Mouse (Mus musculus) left cerebral cortex, postnatal 25 days (tissue): ENCODE results near the gene Lbhd2. TPM values are rescaled to one million over a fixed set of nuclear protein-coding genes. Genes with fewer than 3 reads are reported as not detected.

Experiments
- DNase-seq, 2 experiments: peaks; one replicate each; pipeline ENCODE4 v3.0.0; 2022; ENCODE audit warnings: low spot score in 2 of 2, mixed read lengths in 1 of 2
- intact Hi-C: fragments of 180-260 bp; cut with DNase I; formaldehyde crosslinking; loops from one replicate; pipeline ENCODE4 v1.15.1; 2025
- total RNA-seq, 2 experiments: library from RNA; stranded (reverse); gene quantifications; 2 replicates each; pipeline ENCODE4 v1.2.3; 2021

Gene Lbhd2
- total RNA-seq, 2 experiments from 2014 or later = 1.5 to 2.5 TPM

DNA sequence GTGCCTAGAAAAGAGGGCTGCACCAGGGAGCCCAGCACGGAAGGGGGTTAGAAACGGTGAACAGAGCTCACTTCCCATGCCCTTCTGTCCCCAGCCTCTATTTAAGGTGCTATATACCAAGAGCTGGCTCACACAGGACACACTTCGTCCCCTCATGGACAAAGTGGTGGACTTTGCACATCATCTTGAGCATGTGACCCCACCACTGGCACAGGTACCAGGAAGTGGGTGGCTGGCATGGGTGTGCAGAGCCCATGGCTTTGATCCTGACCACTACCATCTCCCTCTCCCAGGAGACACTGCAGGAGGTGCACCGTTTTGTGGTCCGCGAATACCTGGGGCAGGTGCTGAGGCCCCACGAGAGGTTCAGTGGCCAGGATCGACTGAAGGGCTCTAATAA, 21.8 kb downstream of the Lbhd2 start:
- intact Hi-C loops = loop anchor here (10.0 kb wide), 1 partner anchor 216 kb away; no protein-coding TSS in a partner anchor

DNA sequence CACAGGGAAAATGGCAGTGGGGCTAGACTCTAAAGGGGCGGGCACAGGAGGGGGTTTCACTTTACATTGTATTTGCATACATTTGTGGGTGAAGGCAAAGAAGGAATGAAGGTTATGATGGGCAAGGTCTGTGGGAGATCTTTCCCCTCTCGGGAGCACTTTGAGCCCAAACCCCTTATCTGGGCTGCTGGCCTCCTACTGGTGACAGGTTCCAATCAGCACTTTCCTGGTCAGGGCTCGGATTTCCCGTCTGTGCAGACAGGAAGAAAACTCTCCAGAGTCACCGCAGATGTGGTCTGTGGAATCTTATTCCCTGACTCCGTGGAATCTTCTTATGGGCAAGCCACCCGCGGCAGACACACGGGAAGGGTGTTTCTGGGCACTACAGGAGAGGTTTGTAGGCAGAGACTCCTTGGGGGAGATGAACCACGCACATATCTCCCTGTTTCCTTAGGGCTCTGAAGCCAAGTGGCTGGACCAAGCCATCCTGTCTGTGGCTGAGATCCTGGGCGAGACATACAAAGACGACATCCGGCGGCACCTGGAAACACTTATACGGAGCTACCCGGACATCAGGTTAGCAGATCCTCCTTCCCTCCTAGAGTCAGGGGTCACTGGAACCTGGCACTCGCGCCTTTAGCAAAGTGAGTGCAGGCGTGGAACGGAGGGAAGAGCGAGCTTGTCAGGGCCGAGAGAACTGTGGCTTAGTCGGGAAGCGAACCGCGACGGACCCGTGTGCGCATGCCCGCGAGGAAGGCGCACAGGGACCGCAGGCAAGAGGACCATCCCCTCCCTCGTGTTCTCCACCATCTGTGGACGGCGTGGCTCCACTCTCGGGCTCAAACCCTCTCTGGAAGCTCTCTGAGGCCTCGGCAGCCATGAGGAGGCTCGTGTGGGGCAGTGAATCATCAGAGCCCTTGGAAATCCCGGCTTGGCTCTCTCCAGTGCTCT, 22.6 kb downstream of the Lbhd2 start:
- intact Hi-C loops = loop anchor here (10.0 kb wide), 1 partner anchor 216 kb away; no protein-coding TSS in a partner anchor
- peak in 1 of 2 experiments; percentile 38 for DNase-seq

More for the DNA sequence above, 21.8 kb downstream of the Lbhd2 start:
- no peak for DNase-seq

DNA sequence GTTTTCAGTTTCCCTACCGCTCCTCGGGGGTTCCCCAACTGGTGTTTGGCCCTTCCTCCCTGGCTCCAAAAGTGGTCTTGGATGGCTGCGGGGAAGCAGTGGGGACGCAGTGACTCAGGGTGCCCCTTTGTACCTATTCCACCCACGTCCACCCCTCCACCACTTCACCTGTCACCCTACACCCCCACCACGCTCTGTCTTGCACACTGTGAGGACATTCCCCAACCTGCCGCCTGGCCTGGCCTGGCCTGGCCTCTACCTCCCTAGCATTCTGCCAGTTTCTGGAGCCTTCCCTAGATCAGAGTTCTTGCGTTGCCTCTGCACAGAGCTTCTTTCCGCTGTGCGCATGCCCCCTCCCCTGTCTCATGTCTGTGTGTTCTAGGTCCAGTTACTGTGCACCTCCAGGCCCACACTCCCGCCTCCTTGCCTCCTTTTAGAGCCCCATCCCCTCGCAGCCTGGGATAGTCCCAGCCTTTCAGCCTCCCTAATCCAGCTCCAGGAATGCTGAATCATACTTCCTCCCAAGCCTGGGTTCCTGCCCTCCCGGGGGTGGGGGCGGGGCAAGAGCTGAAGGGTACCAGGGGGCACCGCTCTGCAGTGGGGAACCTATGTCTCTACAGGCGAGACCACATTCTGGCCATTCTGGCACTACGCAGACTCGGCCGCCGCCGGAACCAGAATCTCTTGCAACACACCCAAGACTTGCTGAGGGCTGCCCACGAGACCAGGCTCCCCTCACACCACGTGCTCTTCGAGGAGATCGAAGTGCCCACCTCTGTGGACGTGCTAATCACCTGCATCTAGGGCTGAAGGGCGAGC, 23.6 kb downstream of the Lbhd2 start:
- intact Hi-C loops = no loop called here
- no peak for DNase-seq

DNA sequence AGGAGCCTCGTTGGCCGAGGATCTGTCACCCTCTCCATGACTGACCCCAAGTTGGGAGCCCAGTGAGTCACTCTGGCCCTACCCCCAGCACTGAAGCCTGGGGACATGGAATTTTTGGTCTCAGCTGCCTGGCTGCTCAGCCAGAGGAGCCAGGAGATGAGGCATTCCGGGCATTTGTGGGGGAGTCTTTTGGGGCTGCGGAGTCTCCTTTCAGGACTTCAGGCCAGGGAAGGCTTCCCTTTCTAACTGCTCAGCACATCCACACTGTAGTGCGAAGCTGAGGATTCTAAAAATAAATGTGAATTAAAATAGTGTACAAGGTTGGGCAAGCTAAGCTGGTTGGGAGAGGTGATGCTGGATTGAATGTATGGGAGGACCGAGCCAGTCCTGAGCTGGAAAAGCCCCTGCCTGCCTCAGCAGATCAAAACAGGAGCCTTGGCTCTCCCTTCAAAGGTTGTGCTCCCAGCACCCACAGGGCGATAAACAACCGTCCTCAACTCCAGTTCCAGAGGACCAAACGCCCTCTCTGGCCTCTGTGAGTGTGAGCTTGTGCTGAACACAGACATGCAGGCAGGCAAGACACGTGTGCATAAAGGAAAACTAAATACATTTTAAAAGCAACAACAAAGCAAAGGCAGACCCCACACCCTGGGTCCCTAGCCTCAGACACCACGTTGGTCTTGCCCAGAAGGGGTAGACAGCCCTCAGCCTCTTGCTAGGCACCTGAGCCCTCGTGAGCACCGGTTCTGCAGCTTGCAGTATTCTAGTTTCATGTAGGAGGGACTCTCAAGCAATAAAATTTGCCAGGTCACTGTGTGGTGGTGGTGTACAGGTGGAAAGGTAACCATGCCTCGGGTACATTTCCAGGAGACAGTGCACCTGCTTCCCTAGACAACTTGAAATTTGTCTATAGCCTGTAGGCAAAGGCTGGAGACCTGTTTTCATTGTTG, 24.5 kb downstream of the Lbhd2 start:
- peak in 1 of 2 experiments; percentile 36 for DNase-seq
- intact Hi-C loops = no loop called here

DNA sequence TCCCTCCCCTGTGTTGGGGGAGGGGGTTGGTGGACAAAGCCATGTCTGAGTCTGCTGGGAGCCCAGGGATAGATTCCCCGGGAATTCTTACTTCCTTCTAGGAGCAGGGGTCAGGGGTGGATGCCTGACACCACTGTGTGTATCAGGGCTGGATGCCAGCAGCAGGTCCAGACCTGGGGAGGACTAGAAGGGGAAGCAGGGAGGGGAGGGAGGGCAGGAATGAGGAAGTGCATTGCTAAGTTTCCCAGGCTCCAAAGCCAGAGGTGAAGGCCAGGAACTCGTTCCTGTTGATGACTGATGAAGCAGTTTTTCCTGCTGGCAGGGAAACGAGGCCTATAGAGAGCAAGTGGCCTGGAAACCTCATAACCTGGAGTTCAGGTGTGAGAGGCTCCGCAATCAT, 25.5 kb downstream of the Lbhd2 start:
- intact Hi-C loops = no loop called here
- DNase-seq = no peak

- intact Hi-C loops = no loop called here
- no peak for DNase-seq
Observed at GRCm38 (mm10) chr12:111432751-111433331, 26.2 kb downstream of the Lbhd2 start.

DNA sequence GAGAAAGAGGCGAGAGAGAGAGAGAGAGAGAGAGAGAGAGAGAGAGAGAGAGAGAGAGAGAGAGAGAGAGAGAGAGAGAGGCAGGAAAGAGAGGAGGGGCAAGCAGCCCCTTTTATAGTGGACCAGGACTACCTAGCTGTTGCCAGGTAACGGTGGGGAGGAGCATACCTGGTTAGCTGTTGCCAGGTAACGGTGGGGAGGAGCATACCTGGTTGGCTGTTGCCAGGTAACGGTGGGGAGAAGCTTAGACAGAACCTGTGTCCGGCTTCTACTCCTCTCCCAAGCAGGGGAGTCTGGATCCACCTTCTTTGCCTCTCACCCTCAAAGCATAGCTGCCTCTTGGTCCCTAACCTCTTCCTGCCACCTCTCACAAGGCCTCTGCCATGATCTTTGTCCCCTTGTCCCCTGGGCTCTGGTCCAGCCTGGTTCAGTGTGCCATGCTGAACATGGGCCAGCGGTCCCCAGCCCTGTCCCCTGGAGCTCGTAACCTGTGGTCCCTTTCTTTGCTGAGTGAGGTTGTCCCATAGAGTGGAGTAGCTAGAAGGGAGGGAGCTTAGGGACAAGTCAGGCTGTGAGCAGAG, 27.6 kb downstream of the Lbhd2 start:
- DNase-seq = no peak
- intact Hi-C loops = no loop called here

- no peak for DNase-seq
- intact Hi-C loops = no loop called here
Observed at GRCm38 (mm10) chr12:111434745-111435327, 28.2 kb downstream of the Lbhd2 start.

- DNase-seq = peak in 1 of 2 experiments; percentile 67
- intact Hi-C loops = no loop called here
Observed at GRCm38 (mm10) chr12:111436170-111436569, 29.6 kb downstream of the Lbhd2 start.

DNA sequence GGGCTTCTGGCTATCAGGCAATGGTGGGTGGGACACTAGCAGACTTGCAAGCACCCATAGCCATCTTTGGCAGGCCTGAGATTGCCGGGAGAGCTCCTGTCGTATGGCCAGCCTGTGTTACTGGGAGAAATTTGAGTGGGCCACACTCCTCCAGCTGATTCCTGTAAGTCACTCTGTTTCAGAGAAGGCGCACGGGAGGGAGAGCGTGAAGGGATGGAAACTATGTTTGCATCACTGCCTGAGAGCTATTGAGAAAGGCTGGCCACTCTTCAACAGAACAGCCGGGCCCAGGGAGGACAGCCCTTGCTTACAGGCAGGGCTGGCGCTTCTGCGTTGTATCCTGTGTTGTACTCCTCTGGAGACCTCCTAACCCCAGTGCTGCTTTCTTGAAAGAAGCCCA, 30.0 kb downstream of the Lbhd2 start:
- intact Hi-C loops = no loop called here
- DNase-seq = peak in 1 of 2 experiments; percentile 82

DNA sequence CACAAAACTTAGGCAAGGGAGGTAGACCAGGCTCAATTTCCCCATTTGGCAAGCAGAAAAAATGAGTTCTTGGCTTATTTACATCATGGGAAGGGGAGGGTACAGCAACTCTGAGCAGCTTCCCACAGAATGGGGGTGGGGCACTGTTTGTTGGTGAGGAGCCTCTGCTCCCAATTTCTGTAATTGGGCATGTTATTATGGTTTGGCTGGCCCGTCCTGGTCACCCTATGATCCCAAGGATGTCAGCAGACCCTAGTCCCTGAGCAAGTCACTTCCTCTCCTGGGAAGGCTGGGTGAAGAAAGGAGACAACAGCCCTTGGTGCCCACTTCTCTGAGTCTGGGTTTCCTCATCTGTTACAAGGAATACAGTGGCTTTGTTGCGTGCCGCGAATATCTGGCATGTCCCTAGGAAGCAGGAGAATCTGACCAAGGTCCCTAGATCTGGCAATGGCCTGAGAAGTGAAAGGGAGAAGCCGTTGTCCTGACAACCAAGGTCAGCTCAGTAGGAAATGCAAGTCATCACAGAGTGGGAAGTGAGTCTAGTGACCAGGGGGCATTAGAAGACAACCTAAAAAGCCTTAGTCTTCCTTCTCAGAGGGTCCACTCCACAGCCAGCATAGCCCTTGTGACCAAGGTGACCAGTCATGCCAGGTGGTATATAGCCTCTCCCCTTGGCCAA, 30.8 kb downstream of the Lbhd2 start:
- intact Hi-C loops = no loop called here
- no peak for DNase-seq

- DNase-seq = no peak
- intact Hi-C loops = no loop called here
Observed at GRCm38 (mm10) chr12:111438850-111439249, 32.2 kb downstream of the Lbhd2 start.

- no peak for DNase-seq
- intact Hi-C loops = no loop called here
Observed at GRCm38 (mm10) chr12:111440701-111441373, 34.2 kb downstream of the Lbhd2 start.

DNA sequence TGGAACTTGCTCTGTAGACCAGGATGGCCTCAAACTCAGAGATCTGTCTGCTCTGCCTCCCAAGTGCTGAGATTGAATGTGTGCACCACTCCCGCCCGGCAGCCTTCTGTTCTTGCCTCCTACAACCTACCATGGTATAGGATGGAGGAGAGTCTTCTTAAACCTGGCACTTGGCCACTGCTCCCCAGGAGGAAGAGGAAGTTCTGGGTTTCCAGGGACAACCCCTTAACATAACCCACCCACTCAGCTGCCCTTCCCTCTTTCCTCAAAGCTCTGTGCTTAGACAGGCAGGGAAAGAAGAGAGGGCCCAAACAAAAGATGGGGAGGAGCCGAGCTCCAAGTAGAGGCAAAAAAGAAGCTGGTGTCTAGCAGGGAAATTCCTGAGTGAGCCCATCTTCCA, 34.9 kb downstream of the Lbhd2 start:
- peak in 1 of 2 experiments; percentile 76 for DNase-seq
- intact Hi-C loops = no loop called here

DNA sequence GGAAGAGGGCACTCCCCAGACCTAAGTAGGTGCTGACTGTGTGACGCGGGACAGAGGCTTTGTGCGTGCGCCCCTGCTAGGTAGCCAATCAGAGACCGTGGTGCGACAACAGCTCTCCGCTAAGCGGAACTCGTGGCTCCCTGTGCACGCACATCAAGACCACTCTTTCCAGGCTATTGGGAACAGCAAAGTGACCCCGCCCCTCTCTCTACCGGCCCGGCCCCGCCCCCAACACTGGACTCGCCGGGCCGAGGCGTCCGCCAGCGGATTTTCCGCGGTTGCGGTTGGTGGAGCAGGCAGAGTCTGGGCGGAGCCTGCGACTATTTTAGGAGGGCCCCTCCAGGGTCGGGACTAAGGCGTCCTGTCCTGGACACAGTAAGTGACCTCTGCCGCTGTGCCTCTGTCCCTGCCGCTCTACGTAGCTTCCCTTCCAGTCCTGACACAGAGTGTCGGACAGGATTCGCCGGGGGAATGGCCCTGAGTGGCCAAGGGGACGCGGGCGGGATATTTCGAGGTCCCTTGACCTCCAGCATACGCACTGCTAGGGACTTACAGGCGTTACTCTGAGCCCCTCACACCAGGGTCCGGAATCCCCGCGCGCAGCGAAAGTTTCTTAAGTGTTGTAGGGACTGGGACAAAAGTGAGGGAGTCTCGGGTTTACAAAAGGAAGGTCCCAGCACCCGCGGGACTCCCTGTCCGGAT, 35.9 kb downstream of the Lbhd2 start, which contains the start of gene Tnfaip2:
Gene Tnfaip2 (plus strand): TSS at position 161 of the 702 bp plus-strand sequence.
- no peak for DNase-seq
- intact Hi-C loops = no loop called here
